Mouse (Mus musculus) retina, adult 2 months (tissue): ENCODE measurements at regions not wholly inside any gene's neighbourhood (a gene's known extent, or its start where the extent isn't known, plus 50 kb on each side); places are given as distances from the start of the nearest gene placed in this dataset.

ENCODE experiments used
- DNase-seq: peaks from one replicate; pipeline ENCODE4 v3.0.0-alpha.2; 2012; ENCODE audit warnings: low read depth, low spot score

- no peak for DNase-seq
Observed at GRCm38 (mm10) chr1:35971435-35972189, 96.6 kb upstream of the Hs6st1 start.

GRCm38 (mm10) chr1:35972190-35972584 lies 96.0 kb upstream of the Hs6st1 start:
- no peak for DNase-seq

- no peak for DNase-seq
Observed at GRCm38 (mm10) chr1:35973386-35973785, 94.8 kb upstream of the Hs6st1 start.

- DNase-seq = no peak
Observed at GRCm38 (mm10) chr1:35975611-35976208, 92.5 kb upstream of the Hs6st1 start.

GRCm38 (mm10) chr1:35976528-35976927 lies 91.7 kb upstream of the Hs6st1 start:
- no peak for DNase-seq

GRCm38 (mm10) chr1:35978116-35978515 lies 90.1 kb upstream of the Hs6st1 start:
- DNase-seq = no peak

GRCm38 (mm10) chr1:35978766-35979165 lies 89.4 kb upstream of the Hs6st1 start:
- no peak for DNase-seq

- DNase-seq = no peak
Observed at GRCm38 (mm10) chr1:35981226-35981625, 87.0 kb upstream of the Hs6st1 start.

- DNase-seq = no peak
Observed at GRCm38 (mm10) chr1:35983361-35983760, 84.8 kb upstream of the Hs6st1 start.

- DNase-seq = no peak
Observed at GRCm38 (mm10) chr1:35985318-35985717, 82.9 kb upstream of the Hs6st1 start.

GRCm38 (mm10) chr1:35986666-35987065 lies 81.5 kb upstream of the Hs6st1 start:
- DNase-seq = no peak

GRCm38 (mm10) chr1:35992227-35992909 lies 75.8 kb upstream of the Hs6st1 start:
- DNase-seq = no peak

- DNase-seq = no peak
Observed at GRCm38 (mm10) chr1:35992937-35993336, 75.3 kb upstream of the Hs6st1 start.

- no peak for DNase-seq
Observed at GRCm38 (mm10) chr1:35995691-35996090, 72.5 kb upstream of the Hs6st1 start.

- no peak for DNase-seq
Observed at GRCm38 (mm10) chr1:36001319-36001718, 66.9 kb upstream of the Hs6st1 start.

- DNase-seq = no peak
Observed at GRCm38 (mm10) chr1:36001821-36002220, 66.4 kb upstream of the Hs6st1 start.

- DNase-seq = no peak
Observed at GRCm38 (mm10) chr1:36003592-36003991, 64.6 kb upstream of the Hs6st1 start.

GRCm38 (mm10) chr1:36008598-36008997 lies 59.6 kb upstream of the Hs6st1 start:
- DNase-seq = no peak

- no peak for DNase-seq
Observed at GRCm38 (mm10) chr1:36009010-36009619, 59.1 kb upstream of the Hs6st1 start.

- no peak for DNase-seq
Observed at GRCm38 (mm10) chr1:36010151-36010550, 58.0 kb upstream of the Hs6st1 start.

- DNase-seq = no peak
Observed at GRCm38 (mm10) chr1:36010834-36011233, 57.4 kb upstream of the Hs6st1 start.

GRCm38 (mm10) chr1:36012081-36012765 lies 56.0 kb upstream of the Hs6st1 start:
- no peak for DNase-seq
